Comparison of ENCODE assay signal across 26 mouse cellular contexts in the genomic region with DNA sequence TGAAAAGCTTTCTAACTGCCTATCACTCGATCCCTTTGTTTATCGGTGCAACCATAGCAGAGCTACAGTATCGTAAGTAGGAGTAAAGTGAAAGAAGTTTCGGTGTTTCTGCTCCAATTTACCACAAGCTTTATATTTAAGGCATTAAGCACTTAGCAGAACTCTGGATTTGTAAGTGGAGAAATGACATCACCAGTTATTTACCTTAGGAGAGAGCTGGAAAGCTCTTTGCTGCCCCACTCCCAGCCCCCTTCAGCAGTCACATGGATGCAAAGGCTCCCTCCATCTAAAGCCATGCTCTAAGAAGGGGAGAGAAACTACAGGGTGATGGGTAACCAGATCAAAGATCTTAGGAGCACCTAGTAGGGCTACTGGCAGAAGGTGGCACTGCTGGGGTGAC.
DNase-seq lines count a peak whose midpoint lies in the region; ATAC-seq and TF ChIP-seq lines count a peak whose summit lies in the region.
"Had no signal": no experiment of that assay in that cellular context is flagged by ENCODE, and none has a peak within 500 bp of the region (broad histone marks: within the 10 kb centered on the region; RNA-seq: fewer than 3 reads in every experiment).

No protein-coding gene starts in this region.

- no peak for DNase-seq in heart, postnatal 0 days (ENCODE audit: low spot score)
- no peak for DNase-seq in heart, adult 8-10 months (ENCODE audit: low spot score)
- peak; percentile 66 for DNase-seq in lung, postnatal 0 days (ENCODE audit: low spot score)
- no peak for DNase-seq in lung, postnatal 14 days
- DNase-seq in induced T-regulatory cell, adult 2 months (ENCODE audit: low read depth) = peak; percentile 55
- no peak for DNase-seq in thymus, postnatal 36 days
- DNase-seq: adrenal gland, postnatal 14 days; cerebellum, adult 9-11 months; gastrocnemius, postnatal 14 days; heart, adult 18-20 months; kidney, adult 11 months; kidney, postnatal 4 days; layer of hippocampus, adult 9-11 months; lung, adult 2 months; retina, postnatal 1 day; right cerebral cortex, postnatal 25 days had no signal

- no peak overlapping the region for H3K4me2 ChIP-seq in heart, postnatal 0 days (ENCODE audit: low read depth, low read length)
- peak overlapping the region; percentile 17; the same call in 1 of the 2 replicates for H3K4me2 ChIP-seq in lung, postnatal 0 days (replicated peaks; ENCODE audit: low read depth, low read length)
- H3K4me2 ChIP-seq: embryonic facial prominence, embryonic 15.5 days; limb, embryonic 12.5 days; liver, embryonic 12.5 days; midbrain, embryonic 12.5 days; neural tube, embryonic 12.5 days had no signal

- no peaks in the 10 kb centered on the region for H3K4me1 ChIP-seq in heart, postnatal 0 days (ENCODE audit: control insufficient read depth, insufficient read depth)
- 0 out of 2 replicates have a peak, but pooled peaks cover 3% of the 10 kb centered on the region for H3K4me1 ChIP-seq in lung, postnatal 0 days (ENCODE audit: insufficient read depth, low read depth, low read length)
- H3K4me1 ChIP-seq: liver, embryonic 12.5 days had no signal

- peaks cover 66% of the 10 kb centered on the region for H3K36me3 ChIP-seq in heart, postnatal 0 days (replicated peaks; ENCODE audit: control insufficient read depth, insufficient read depth, low read length)
- H3K36me3 ChIP-seq in lung, postnatal 0 days (ENCODE audit: insufficient read depth, low read length) = no peaks in the 10 kb centered on the region; the same call in 1 of the 2 replicates
- H3K36me3 ChIP-seq: embryonic facial prominence, embryonic 15.5 days; hindbrain, embryonic 10.5 days; limb, embryonic 12.5 days; liver, embryonic 12.5 days; midbrain, embryonic 12.5 days; neural tube, embryonic 12.5 days had no signal

- H3K9ac ChIP-seq in heart, postnatal 0 days (replicated peaks; ENCODE audit: low read depth, low read length) = no peak overlapping the region
- H3K9ac ChIP-seq in lung, postnatal 0 days (replicated peaks; ENCODE audit: low read depth) = no peak overlapping the region
- H3K9ac ChIP-seq: embryonic facial prominence, embryonic 15.5 days; limb, embryonic 12.5 days; liver, embryonic 12.5 days; midbrain, embryonic 12.5 days; neural tube, embryonic 12.5 days had no signal

- no peak overlapping the region for H3K4me3 ChIP-seq in heart, postnatal 0 days (ENCODE audit: low read depth, low read length)
- no peak overlapping the region for H3K4me3 ChIP-seq in lung, postnatal 0 days (ENCODE audit: low read depth, low read length)
- H3K4me3 ChIP-seq: embryonic facial prominence, embryonic 15.5 days; hindbrain, embryonic 10.5 days; limb, embryonic 12.5 days; liver, embryonic 12.5 days; midbrain, embryonic 12.5 days; neural tube, embryonic 12.5 days had no signal

- WGBS in heart, postnatal 0 days = 89% methylated on average over 4 of the region's 4 CpGs
- 71% methylated on average over 4 of the region's 4 CpGs for WGBS in lung, postnatal 0 days

- TF ChIP-seq EP300 in heart, postnatal 0 days (IDR thresholded peaks at IDR 0.05; ENCODE audit: low read depth) = no peak
- TF ChIP-seq EP300 in lung, postnatal 0 days (IDR thresholded peaks at IDR 0.05) = no peak

- no peak for TF ChIP-seq CTCF in heart, postnatal 0 days (IDR thresholded peaks at IDR 0.05; ENCODE audit: low read depth)
- TF ChIP-seq CTCF in lung, postnatal 0 days (IDR thresholded peaks at IDR 0.05) = no peak

- H3K9me3 ChIP-seq in heart, postnatal 0 days (replicated peaks; ENCODE audit: control insufficient read depth, low read length) = no peaks in the 10 kb centered on the region
- no peaks in the 10 kb centered on the region for H3K9me3 ChIP-seq in lung, postnatal 0 days (ENCODE audit: low read length)
- H3K9me3 ChIP-seq: embryonic facial prominence, embryonic 15.5 days; hindbrain, embryonic 10.5 days; limb, embryonic 12.5 days; liver, embryonic 12.5 days; midbrain, embryonic 12.5 days; neural tube, embryonic 12.5 days had no signal

- H3K27ac ChIP-seq in heart, postnatal 0 days (ENCODE audit: low read depth) = 0 out of 2 replicates have a peak overlapping the region, but pooled peaks have one; percentile 51
- no peak overlapping the region for H3K27ac ChIP-seq in lung, postnatal 0 days (ENCODE audit: low read length)
- H3K27ac ChIP-seq: embryonic facial prominence, embryonic 15.5 days; hindbrain, embryonic 10.5 days; limb, embryonic 12.5 days; liver, embryonic 12.5 days; neural tube, embryonic 12.5 days had no signal

- no peaks in the 10 kb centered on the region for H3K27me3 ChIP-seq in heart, postnatal 0 days (ENCODE audit: control insufficient read depth, insufficient read depth, low read length)
- H3K27me3 ChIP-seq in lung, postnatal 0 days (replicated peaks; ENCODE audit: insufficient read depth, low read length) = no peaks in the 10 kb centered on the region
- H3K27me3 ChIP-seq: embryonic facial prominence, embryonic 15.5 days; liver, embryonic 12.5 days; midbrain, embryonic 12.5 days; neural tube, embryonic 12.5 days had no signal

- ATAC-seq in heart, postnatal 0 days (ENCODE audit: insufficient read depth, low read depth) = no peak
- peak; percentile 75 for ATAC-seq in lung, postnatal 0 days
- ATAC-seq in CD4-positive, CD25-positive, alpha-beta regulatory T cell, adult 4 months = peak; percentile 28
- ATAC-seq in erythroblast, adult 5-6 weeks (replicated peaks; ENCODE audit: low FRiP score, poor library complexity, severe bottlenecking) = no peak
- ATAC-seq: forebrain, embryonic 16.5 days; hindbrain, embryonic 16.5 days; liver, embryonic 12.5 days had no signal

Comparison
In these comparisons a context has a peak if more than half of its experiments do, and no peak if none do; other contexts are left out.
1. DNase-seq: peak in lung, postnatal 0 days (single experiment) and induced T-regulatory cell, adult 2 months (single experiment); none in heart, postnatal 0 days (single experiment), heart, adult 8-10 months (single experiment), lung, postnatal 14 days (single experiment) and thymus, postnatal 36 days (0 of 2).
2. ATAC-seq: peak in lung, postnatal 0 days (single experiment) and CD4-positive, CD25-positive, alpha-beta regulatory T cell, adult 4 months (single experiment); none in heart, postnatal 0 days (single experiment) and erythroblast, adult 5-6 weeks (single experiment).